Mouse (Mus musculus): ENCODE measurements around the gene Tmtc4. TPM values are rescaled to one million over a fixed set of nuclear protein-coding genes. Genes with fewer than 3 reads are reported as not detected.

The Tmtc4 gene
- 10 to 100 TPM; 19.0 to 23.0 TPM for total RNA-seq (2021)
- long read RNA-seq, experiment 1, transcript Tmtc4-201 (18 exons, 3,416 nt) = major isoform, 7 of 17 reads
- long read RNA-seq, experiment 1, partial matches to known transcripts = 2 of 17 reads
- long read RNA-seq, experiment 1, other reads (novel, unspliced or antisense) = 6 of 17 reads
- long read RNA-seq, experiment 2, transcript Tmtc4-201 (18 exons, 3,416 nt) = major isoform, 11 of 24 reads
- long read RNA-seq, experiment 2, partial matches to known transcripts = 1 of 24 reads
- long read RNA-seq, experiment 2, other reads (novel, unspliced or antisense) = 9 of 24 reads

DNA sequence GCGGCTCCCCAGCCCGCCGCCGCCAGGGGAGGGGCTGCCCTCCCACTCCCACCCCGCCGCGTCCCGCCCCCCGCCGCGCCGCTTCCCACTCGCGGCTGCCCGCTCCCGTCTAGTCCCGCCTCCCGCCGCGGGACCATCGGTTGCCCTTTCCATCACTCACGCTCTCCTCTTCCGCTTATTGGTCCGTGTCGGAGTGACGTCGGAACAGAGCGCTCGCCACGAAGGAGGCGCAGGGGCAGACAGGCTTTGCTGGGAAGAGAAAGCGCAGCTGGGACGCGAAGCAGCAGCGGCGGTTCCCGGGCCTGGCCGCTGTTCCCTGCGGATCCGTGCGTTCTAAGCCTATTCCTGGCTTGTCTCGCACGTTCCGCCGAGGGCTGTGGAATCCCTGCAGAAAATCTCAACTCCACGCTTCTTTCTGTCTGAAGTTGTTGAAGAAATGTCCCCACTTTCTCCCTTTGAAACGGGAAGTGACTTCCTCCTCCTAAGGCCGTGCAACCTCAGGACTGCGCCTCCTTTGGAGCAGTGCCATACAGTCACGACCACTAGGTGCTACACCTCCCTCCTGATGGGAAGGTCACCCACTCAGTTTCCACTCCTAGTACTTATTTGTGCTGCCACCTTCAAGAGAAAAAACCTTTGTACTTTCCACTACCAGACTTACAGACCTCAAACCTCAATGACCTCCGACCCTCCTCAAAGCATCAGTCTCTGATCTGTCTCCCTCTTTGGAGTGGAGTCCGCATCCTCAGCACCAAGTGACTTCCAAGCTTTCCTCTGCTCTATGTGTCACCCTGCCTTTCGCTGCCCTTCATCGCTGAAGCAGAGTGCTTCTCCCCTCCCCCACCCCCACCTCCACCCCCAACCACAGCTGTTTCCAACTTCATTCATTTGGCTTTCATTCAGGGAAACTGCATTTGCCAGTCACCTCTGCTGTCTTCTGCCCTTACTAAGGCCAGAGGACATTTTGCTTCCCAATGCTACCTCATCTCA, at the start of gene Tmtc4:
Tmtc4 (minus strand) TSS at position 810 of the 990 bp plus-strand sequence.
- peak; percentile 94 to 97 for DNase-seq (ENCODE audit: low spot score in 2 of 2)
- Histone ChIP-seq H3K27ac (peak within 1 kb of the TSS; percentile 89), H3K4me3 (peak within 1 kb of the TSS; percentile 80)
- TF ChIP-seq CTCF (conservative IDR thresholded peaks at IDR 0.05) = no peak

DNA sequence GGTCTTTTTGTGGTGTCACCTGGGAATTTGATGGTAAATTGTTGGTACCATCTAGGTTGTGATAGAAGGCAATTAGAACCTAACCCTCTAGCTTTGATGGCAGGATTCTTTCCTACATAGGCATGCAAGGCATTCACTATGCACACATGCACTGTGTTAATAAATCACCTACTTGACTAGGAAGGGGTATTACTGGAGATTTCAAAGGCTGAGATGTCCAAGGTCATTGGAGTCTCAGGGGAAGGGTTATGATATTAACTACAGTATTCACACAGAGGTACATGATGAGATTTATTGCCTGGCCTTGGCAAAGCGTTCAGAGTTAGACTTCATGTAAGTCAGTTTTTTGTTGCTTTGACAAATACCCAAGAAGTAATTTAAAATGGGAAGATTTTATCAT, 48.6 kb upstream of the Tmtc4 start:
- Histone ChIP-seq H3K4me3 (no peak overlapping the region), H3K27ac (no peak overlapping the region)
- TF ChIP-seq CTCF (conservative IDR thresholded peaks at IDR 0.05) = no peak
- DNase-seq (ENCODE audit: low spot score in 2 of 2) = no peak

DNA sequence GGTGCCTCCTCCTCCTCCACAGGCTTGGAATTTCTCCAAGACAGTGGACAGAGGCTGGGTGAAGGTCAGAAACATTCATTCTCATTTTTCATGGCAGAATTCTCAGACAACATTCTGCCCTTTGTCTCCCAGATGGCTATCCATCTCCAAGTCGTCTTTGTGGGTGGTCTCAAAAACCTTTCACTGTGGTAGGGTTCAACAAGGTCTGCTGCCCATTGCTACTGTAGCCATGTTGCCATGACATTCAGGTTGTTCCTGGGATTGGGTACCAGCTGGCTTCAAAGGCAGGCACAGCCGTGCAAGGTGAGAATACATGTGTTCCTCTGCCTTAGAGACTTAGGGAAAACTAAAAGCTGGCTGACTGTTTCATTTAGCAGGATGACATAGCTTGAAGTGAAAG, 44.0 kb upstream of the Tmtc4 start:
- DNase-seq (ENCODE audit: low spot score in 2 of 2) = no peak
- H3K4me3 ChIP-seq = no peak overlapping the region
- TF ChIP-seq CTCF (conservative IDR thresholded peaks at IDR 0.05) = no peak
- H3K27ac ChIP-seq = no peak overlapping the region

GRCm38 (mm10) chr14:123022981-123023380, 39.1 kb upstream of the Tmtc4 start:
- Histone ChIP-seq H3K4me3 (no peak overlapping the region), H3K27ac (no peak overlapping the region)
- DNase-seq (ENCODE audit: low spot score in 2 of 2) = no peak
- no peak for TF ChIP-seq CTCF (conservative IDR thresholded peaks at IDR 0.05)

GRCm38 (mm10) chr14:123016310-123016709, 32.5 kb upstream of the Tmtc4 start:
- DNase-seq (ENCODE audit: low spot score in 2 of 2) = no peak
- H3K27ac ChIP-seq = no peak overlapping the region
- TF ChIP-seq CTCF (conservative IDR thresholded peaks at IDR 0.05) = no peak
- H3K4me3 ChIP-seq = no peak overlapping the region

- no peak for DNase-seq (ENCODE audit: low spot score in 2 of 2)
- Histone ChIP-seq H3K4me3 (no peak overlapping the region), H3K27ac (no peak overlapping the region)
- no peak for TF ChIP-seq CTCF (conservative IDR thresholded peaks at IDR 0.05)
Observed at GRCm38 (mm10) chr14:123015687-123016086, 31.9 kb upstream of the Tmtc4 start.

GRCm38 (mm10) chr14:123009108-123010018, 25.5 kb upstream of the Tmtc4 start:
- Histone ChIP-seq H3K4me3 (no peak overlapping the region), H3K27ac (peak overlapping the region; percentile 32; the same call in 1 of the 2 replicates)
- no peak for TF ChIP-seq CTCF (conservative IDR thresholded peaks at IDR 0.05)
- no peak for DNase-seq (ENCODE audit: low spot score in 2 of 2)

GRCm38 (mm10) chr14:123008672-123009071, 24.8 kb upstream of the Tmtc4 start:
- no peak for TF ChIP-seq CTCF (conservative IDR thresholded peaks at IDR 0.05)
- no peak overlapping the region for H3K4me3 ChIP-seq
- DNase-seq (ENCODE audit: low spot score in 2 of 2) = no peak
- H3K27ac ChIP-seq = peak overlapping the region; percentile 32; the same call in 1 of the 2 replicates

GRCm38 (mm10) chr14:123003715-123004114, 19.9 kb upstream of the Tmtc4 start:
- no peak for DNase-seq (ENCODE audit: low spot score in 2 of 2)

DNA sequence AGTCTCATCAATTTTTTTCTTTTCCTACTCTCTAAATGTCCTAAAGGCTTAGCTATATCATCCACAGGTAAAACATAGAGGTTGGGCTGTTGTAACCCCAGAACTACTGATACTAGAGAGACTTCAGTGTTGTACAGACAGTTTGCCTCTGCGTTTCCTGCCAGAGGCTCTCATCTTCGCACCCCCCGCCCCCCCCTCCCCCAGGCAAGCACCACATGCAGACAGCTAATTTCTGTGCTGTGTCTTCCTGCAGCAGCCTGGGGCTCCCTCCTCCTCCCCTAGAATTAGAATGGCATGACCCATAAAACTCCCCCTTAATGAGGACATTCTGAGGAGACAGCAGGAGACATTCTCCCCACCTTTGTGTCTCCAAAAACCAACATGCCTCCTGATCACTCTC, 17.6 kb upstream of the Tmtc4 start:
- no peak overlapping the region for H3K27ac ChIP-seq
- no peak for TF ChIP-seq CTCF (conservative IDR thresholded peaks at IDR 0.05)
- no peak for DNase-seq (ENCODE audit: low spot score in 2 of 2)
- no peak overlapping the region for H3K4me3 ChIP-seq

More at GRCm38 (mm10) chr14:123003715-123004114, 19.9 kb upstream of the Tmtc4 start:
- Histone ChIP-seq H3K4me3 (no peak overlapping the region), H3K27ac (no peak overlapping the region)
- TF ChIP-seq CTCF (conservative IDR thresholded peaks at IDR 0.05) = no peak

GRCm38 (mm10) chr14:122997465-122997864, 13.6 kb upstream of the Tmtc4 start:
- TF ChIP-seq CTCF (conservative IDR thresholded peaks at IDR 0.05) = no peak
- no peak overlapping the region for H3K27ac ChIP-seq
- no peak for DNase-seq (ENCODE audit: low spot score in 2 of 2)
- no peak overlapping the region for H3K4me3 ChIP-seq

DNA sequence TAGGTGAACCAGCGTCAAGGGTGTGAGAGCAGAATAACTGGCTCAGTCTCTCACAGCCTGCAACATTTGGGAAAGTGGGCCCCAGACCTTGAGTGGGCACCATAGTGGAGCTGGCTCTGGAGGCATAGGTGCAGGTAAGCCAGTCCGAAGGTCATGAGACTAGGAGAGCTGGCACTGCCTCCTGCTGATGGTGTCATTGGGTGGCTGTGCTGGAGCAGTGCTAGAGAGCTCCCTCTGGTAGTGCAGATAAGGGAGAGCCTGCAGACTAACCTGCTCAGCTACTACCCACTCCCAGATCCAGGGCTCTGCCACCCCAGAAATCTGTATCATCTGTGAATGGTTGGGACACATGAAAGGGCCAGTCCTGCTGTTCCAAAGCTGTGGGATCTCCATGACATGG, 10.1 kb upstream of the Tmtc4 start:
- Histone ChIP-seq H3K27ac (no peak overlapping the region), H3K4me3 (no peak overlapping the region)
- TF ChIP-seq CTCF (conservative IDR thresholded peaks at IDR 0.05) = no peak
- DNase-seq (ENCODE audit: low spot score in 2 of 2) = no peak

Data from layer of hippocampus, adult 2 months (tissue).